Mouse (Mus musculus): ENCODE data around the gene Pip5k1c. TPM values are rescaled to one million over a fixed set of nuclear protein-coding genes. Genes with fewer than 3 reads are reported as not detected.

The Pip5k1c gene
- polyA plus RNA-seq, 1 experiment from 2014 or later = 14.7 TPM

DNA sequence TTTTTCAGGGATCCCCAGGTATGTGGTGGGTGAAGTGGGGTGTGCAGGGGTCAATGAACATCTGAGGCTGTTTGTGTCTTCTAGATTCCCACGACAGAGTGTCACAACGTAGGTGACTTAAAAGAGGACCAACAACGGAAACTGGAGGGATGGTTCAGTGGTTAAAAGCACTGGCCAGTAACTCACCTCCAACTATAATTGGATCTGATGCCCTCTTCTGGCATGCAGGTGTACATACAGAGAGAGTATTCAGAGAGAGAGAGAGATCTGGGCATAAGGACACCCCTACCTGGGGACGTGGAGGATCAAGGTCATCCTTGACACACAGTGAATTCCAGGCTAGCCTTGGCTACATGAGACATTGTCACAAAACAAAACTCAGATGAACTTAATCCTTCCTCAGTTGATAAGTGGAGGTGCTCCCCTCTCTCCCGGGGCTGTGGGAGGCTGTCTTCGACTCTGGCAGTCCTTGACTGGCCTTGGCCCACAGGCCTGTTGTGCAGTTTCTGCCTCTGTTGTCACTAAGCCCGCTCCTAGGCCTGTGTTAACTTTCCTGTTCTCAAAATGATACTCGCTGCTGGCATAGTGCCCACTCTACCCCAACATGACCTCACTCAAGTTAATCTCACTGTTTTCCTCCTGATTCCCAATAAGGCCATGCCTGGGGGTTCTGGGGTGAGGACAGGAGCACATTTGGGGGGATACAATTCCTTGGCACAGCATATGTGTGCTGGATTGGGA, 51.8 kb downstream of the Pip5k1c start:
- H3K4me1 ChIP-seq (ENCODE audit: control insufficient read depth, low read depth, low read length) = peaks cover 50% of the 10 kb centered on the region

GRCm38 (mm10) chr10:81345162-81345534, 52.4 kb downstream of the Pip5k1c start:
- no peak overlapping the region for H3K9ac ChIP-seq (ENCODE audit: low read depth, low read length)
- H3K4me1 ChIP-seq (ENCODE audit: control insufficient read depth, low read depth, low read length) = peaks cover 53% of the 10 kb centered on the region
- H3K27ac ChIP-seq (ENCODE audit: low read length) = no peak overlapping the region
- no peaks in the 10 kb centered on the region for H3K9me3 ChIP-seq (replicated peaks; ENCODE audit: control insufficient read depth, low read length)
- H3K36me3 ChIP-seq (ENCODE audit: control insufficient read depth, insufficient read depth) = peaks cover 2% of the 10 kb centered on the region; the same call in 1 of the 2 replicates
- ATAC-seq (ENCODE audit: low read depth) = no peak
- H3K4me2 ChIP-seq (ENCODE audit: low read depth, low read length) = no peak overlapping the region
- no peak overlapping the region for H3K4me3 ChIP-seq (ENCODE audit: low read depth, low read length)
- 60% methylated on average over 4 of the region's 4 CpGs for WGBS (ENCODE audit: insufficient replicate concordance)
- H3K27me3 ChIP-seq (ENCODE audit: control insufficient read depth, insufficient read depth, low read depth, low read length) = peaks cover 47% of the 10 kb centered on the region

More for the DNA sequence above, 51.8 kb downstream of the Pip5k1c start:
- ATAC-seq (ENCODE audit: low read depth) = no peak
- H3K36me3 ChIP-seq (ENCODE audit: control insufficient read depth, insufficient read depth) = peaks cover 2% of the 10 kb centered on the region; the same call in 1 of the 2 replicates
- no peak overlapping the region for H3K4me3 ChIP-seq (ENCODE audit: low read depth, low read length)
- H3K27me3 ChIP-seq (ENCODE audit: control insufficient read depth, insufficient read depth, low read depth, low read length) = peaks cover 47% of the 10 kb centered on the region
- no peaks in the 10 kb centered on the region for H3K9me3 ChIP-seq (replicated peaks; ENCODE audit: control insufficient read depth, low read length)
- no peak overlapping the region for H3K4me2 ChIP-seq (ENCODE audit: low read depth, low read length)
- H3K9ac ChIP-seq (ENCODE audit: low read depth, low read length) = no peak overlapping the region
- WGBS (ENCODE audit: insufficient replicate concordance) = 34% methylated on average over 8 of the region's 8 CpGs
- H3K27ac ChIP-seq (ENCODE audit: low read length) = no peak overlapping the region

- Histone ChIP-seq H3K4me1 (ENCODE audit: control insufficient read depth, low read depth, low read length) (peaks cover 47% of the 10 kb centered on the region), H3K27ac (ENCODE audit: low read length) (no peak overlapping the region), H3K27me3 (ENCODE audit: control insufficient read depth, insufficient read depth, low read depth, low read length) (peaks cover 43% of the 10 kb centered on the region), H3K4me2 (ENCODE audit: low read depth, low read length) (peak overlapping the region; percentile 77), H3K4me3 (ENCODE audit: low read depth, low read length) (peak overlapping the region; percentile 49), H3K9ac (ENCODE audit: low read depth, low read length) (peak overlapping the region; percentile 41), H3K9me3 (replicated peaks; ENCODE audit: control insufficient read depth, low read length) (no peaks in the 10 kb centered on the region), H3K36me3 (ENCODE audit: control insufficient read depth, insufficient read depth) (peaks cover 2% of the 10 kb centered on the region; the same call in 1 of the 2 replicates)
- WGBS (ENCODE audit: insufficient replicate concordance) = 13% methylated on average over 55 of the region's 55 CpGs
- peak; percentile 4 for ATAC-seq (ENCODE audit: low read depth)
Observed at GRCm38 (mm10) chr10:81346453-81347067, 53.8 kb downstream of the Pip5k1c start.

DNA sequence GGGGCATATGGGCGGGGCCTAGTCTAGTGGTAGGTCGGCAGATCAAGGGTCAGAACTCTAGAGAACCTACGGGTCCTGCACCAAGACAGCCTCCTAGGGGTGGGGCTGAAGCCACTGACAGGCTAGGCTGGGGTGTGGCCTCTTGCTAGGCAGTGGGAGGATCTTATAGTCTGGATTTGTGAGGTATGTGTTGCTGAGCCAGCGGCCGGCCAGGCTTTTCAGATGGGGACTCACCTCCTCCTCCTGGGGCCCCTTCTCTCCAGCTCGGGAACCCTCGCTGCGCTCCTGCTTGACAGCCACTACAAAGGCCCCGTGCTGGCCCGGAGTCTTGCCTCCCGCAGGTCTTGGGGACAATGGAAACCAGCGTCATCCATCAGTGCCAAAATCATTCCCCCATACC, 56.4 kb downstream of the Pip5k1c start:
- Histone ChIP-seq H3K27ac (ENCODE audit: low read length) (peak overlapping the region; percentile 91), H3K27me3 (ENCODE audit: control insufficient read depth, insufficient read depth, low read depth, low read length) (peaks cover 18% of the 10 kb centered on the region), H3K4me1 (ENCODE audit: control insufficient read depth, low read depth, low read length) (peaks cover 54% of the 10 kb centered on the region), H3K9ac (ENCODE audit: low read depth, low read length) (peak overlapping the region; percentile 95), H3K36me3 (ENCODE audit: control insufficient read depth, insufficient read depth) (peaks cover 2% of the 10 kb centered on the region; the same call in 1 of the 2 replicates), H3K9me3 (replicated peaks; ENCODE audit: control insufficient read depth, low read length) (no peaks in the 10 kb centered on the region), H3K4me3 (ENCODE audit: low read depth, low read length) (peak overlapping the region; percentile 87), H3K4me2 (ENCODE audit: low read depth, low read length) (peak overlapping the region; percentile 96)
- peak; percentile 32 for ATAC-seq (ENCODE audit: low read depth)
- 4% methylated on average over 12 of the region's 12 CpGs for WGBS (ENCODE audit: insufficient replicate concordance)

- no peaks in the 10 kb centered on the region for H3K9me3 ChIP-seq (replicated peaks; ENCODE audit: control insufficient read depth, low read length)
- H3K4me1 ChIP-seq (ENCODE audit: control insufficient read depth, low read depth, low read length) = peaks cover 55% of the 10 kb centered on the region
- peaks cover 2% of the 10 kb centered on the region; the same call in 1 of the 2 replicates for H3K36me3 ChIP-seq (ENCODE audit: control insufficient read depth, insufficient read depth)
- H3K27ac ChIP-seq (ENCODE audit: low read length) = peak overlapping the region; percentile 91
- peak overlapping the region; percentile 96 for H3K4me2 ChIP-seq (ENCODE audit: low read depth, low read length)
- H3K9ac ChIP-seq (ENCODE audit: low read depth, low read length) = peak overlapping the region; percentile 95
- H3K4me3 ChIP-seq (ENCODE audit: low read depth, low read length) = peak overlapping the region; percentile 87
- WGBS (ENCODE audit: insufficient replicate concordance) = 1% methylated on average over 27 of the region's 29 CpGs
- H3K27me3 ChIP-seq (ENCODE audit: control insufficient read depth, insufficient read depth, low read depth, low read length) = peaks cover 10% of the 10 kb centered on the region
- ATAC-seq (ENCODE audit: low read depth) = no peak
Observed at GRCm38 (mm10) chr10:81349961-81350350, 57.2 kb downstream of the Pip5k1c start.

DNA sequence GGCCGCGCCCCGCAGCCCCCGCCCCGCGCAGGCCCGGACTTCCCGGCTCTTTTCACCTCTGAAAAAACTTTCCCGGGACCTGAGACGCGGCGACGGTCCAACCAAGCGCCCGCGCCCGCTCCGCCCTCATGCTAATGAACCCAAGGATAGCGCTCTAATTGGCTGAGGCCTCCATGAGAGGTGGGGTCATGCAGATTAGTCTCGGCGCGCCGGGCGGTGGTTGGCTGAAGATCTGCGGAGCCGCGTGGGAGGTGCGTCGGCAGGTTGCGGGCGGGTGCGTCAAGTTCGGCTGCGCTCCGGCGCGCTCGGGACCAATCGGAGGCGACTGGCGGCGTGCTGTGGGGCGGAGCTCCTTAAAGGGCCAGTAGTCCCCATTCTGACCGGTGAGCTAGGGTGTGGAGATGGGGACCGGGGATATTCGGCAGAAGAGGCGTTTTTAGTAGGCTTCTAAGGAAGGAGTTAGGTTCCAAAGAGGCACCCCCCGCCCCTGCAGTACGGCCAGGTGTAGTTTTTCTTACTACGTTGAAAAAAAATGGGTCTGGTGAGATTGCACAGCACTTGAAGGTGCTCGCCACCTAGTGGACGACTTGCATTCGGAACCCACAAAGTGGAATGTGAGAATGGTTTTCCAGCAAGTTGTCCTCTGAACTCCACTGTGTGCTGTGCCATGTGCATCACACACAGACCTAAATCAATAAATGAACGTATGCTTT, 57.7 kb downstream of the Pip5k1c start, which contains the start of gene Hmg20b:
Gene Hmg20b, minus strand, starts transcription at position 130 of the 713 bp plus-strand sequence.
- Histone ChIP-seq H3K27ac (ENCODE audit: low read length) (peak within 1 kb of the TSS; percentile 91), H3K4me1 (ENCODE audit: control insufficient read depth, low read depth, low read length) (peaks cover 58% of the 10 kb centered on the region)

DNA sequence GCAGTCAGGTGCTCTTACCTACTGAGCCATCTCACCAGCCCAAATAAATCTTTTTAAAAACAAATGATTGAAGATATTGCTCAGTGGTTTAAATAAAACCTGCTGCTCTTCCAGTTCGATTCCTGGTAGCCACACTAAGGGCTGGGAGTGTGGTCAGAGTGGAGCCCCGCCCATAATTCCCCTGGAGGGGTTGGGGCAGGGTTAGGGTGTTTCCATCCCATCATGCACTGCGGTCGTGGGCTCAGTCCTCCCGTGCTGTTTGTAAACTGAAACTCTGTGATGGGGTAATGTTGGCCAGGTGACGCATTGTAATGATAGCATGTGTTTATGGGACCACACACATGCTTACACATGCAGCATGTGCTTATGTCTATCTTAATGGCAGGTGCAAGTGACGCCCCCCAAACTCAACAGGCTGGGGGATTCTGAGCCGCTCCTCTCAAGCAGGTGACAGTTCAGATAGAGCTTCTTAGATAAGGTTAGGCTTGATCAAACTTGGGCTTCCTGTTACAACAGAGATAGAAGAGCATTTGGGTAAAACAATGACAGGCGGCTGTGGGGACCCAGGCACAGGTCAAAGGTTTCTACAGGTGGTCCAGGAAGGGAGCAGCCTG, 59.0 kb downstream of the Pip5k1c start:
- H3K9ac ChIP-seq (ENCODE audit: low read depth, low read length) = peak overlapping the region; percentile 65

More for the DNA sequence above, 57.7 kb downstream of the Pip5k1c start, which contains the start of gene Hmg20b:
- H3K36me3 ChIP-seq (ENCODE audit: control insufficient read depth, insufficient read depth) = peaks cover 2% of the 10 kb centered on the region; the same call in 1 of the 2 replicates
- peak within 1 kb of the TSS; percentile 96 for H3K4me2 ChIP-seq (ENCODE audit: low read depth, low read length)
- WGBS (ENCODE audit: insufficient replicate concordance) = under 1% methylated on average over 54 of the region's 54 CpGs
- peak within 1 kb of the TSS; percentile 87 for H3K4me3 ChIP-seq (ENCODE audit: low read depth, low read length)
- peak within 1 kb of the TSS; percentile 95 for H3K9ac ChIP-seq (ENCODE audit: low read depth, low read length)
- peaks cover 5% of the 10 kb centered on the region for H3K27me3 ChIP-seq (ENCODE audit: control insufficient read depth, insufficient read depth, low read depth, low read length)
- peak; percentile 93 for ATAC-seq (ENCODE audit: low read depth)
- H3K9me3 ChIP-seq (replicated peaks; ENCODE audit: control insufficient read depth, low read length) = no peaks in the 10 kb centered on the region

DNA sequence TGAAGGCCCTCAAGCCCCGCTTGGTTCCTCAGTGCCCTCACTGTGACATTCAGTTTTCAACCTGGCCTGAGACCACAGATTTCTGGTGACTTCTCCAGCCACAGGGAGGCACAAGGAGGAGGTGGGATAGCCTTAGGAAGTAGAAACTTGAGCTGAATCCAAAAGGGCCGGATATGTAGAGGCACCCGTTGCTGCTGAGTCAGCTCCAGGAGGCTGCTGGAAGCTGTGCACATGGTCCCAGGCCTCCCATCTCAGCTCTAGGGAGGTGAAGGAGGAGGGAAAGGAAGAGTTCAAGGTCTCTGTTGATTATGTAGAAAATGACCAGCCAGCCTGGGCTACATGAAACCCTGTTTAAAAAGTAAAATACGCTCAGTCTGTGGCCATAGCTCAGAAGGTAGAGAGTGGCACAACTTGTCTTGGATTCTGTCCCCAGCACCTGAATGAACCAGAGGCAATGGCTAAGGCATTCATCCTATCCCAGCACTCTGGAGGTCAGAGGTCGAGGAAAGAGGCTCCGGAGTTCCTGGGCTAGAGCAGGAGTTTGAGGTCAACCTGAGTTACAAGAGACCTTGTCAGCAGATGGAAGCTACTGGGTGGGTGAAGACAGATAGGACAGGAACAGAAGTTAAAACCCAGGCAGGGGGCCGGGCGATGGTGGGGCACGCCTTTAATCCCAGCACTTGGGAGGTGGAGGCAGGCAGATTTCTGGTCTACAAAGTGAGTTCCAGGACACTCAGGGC, 62.1 kb downstream of the Pip5k1c start:
- Histone ChIP-seq H3K9me3 (replicated peaks; ENCODE audit: control insufficient read depth, low read length) (no peaks in the 10 kb centered on the region), H3K4me3 (ENCODE audit: low read depth, low read length) (no peak overlapping the region), H3K4me1 (ENCODE audit: control insufficient read depth, low read depth, low read length) (peaks cover 56% of the 10 kb centered on the region), H3K27ac (ENCODE audit: low read length) (no peak overlapping the region), H3K27me3 (ENCODE audit: control insufficient read depth, insufficient read depth, low read depth, low read length) (no peaks in the 10 kb centered on the region), H3K36me3 (ENCODE audit: control insufficient read depth, insufficient read depth) (no peaks in the 10 kb centered on the region; the same call in 1 of the 2 replicates), H3K9ac (ENCODE audit: low read depth, low read length) (no peak overlapping the region), H3K4me2 (ENCODE audit: low read depth, low read length) (no peak overlapping the region)
- ATAC-seq (ENCODE audit: low read depth) = no peak
- WGBS (ENCODE audit: insufficient replicate concordance) = 64% methylated on average over 9 of the region's 9 CpGs

More for the DNA sequence above, 59.0 kb downstream of the Pip5k1c start:
- peak overlapping the region; percentile 78 for H3K4me2 ChIP-seq (ENCODE audit: low read depth, low read length)
- H3K27me3 ChIP-seq (ENCODE audit: control insufficient read depth, insufficient read depth, low read depth, low read length) = no peaks in the 10 kb centered on the region
- peaks cover 60% of the 10 kb centered on the region for H3K4me1 ChIP-seq (ENCODE audit: control insufficient read depth, low read depth, low read length)
- peaks cover 2% of the 10 kb centered on the region; the same call in 1 of the 2 replicates for H3K36me3 ChIP-seq (ENCODE audit: control insufficient read depth, insufficient read depth)
- H3K4me3 ChIP-seq (ENCODE audit: low read depth, low read length) = peak overlapping the region; percentile 55
- no peaks in the 10 kb centered on the region for H3K9me3 ChIP-seq (replicated peaks; ENCODE audit: control insufficient read depth, low read length)
- no peak for ATAC-seq (ENCODE audit: low read depth)
- H3K27ac ChIP-seq (ENCODE audit: low read length) = peak overlapping the region; percentile 91
- 5% methylated on average over 9 of the region's 9 CpGs for WGBS (ENCODE audit: insufficient replicate concordance)

Data from liver, embryonic 16.5 days (tissue).